Mouse (Mus musculus): ENCODE results near the gene Ahnak.

Ahnak gene

GRCm38 (mm10) chr19:8989066-8989566 is at the start of gene Ahnak:
TSS of gene Ahnak (plus strand) at chr19:8989284.
- DNase-seq (ENCODE audit: low read depth in 2 of 2, low spot score in 2 of 2), result no peak

- DNase-seq (ENCODE audit: low read depth in 2 of 2, low spot score in 2 of 2), result no peak
These were observed 48.5 kb upstream of the Ahnak start for GRCm38 (mm10) chr19:8940526-8941133.

GRCm38 (mm10) chr19:8941136-8941514 is 48.0 kb upstream of the Ahnak start:
- no peak for DNase-seq (ENCODE audit: low read depth in 2 of 2, low spot score in 2 of 2)

GRCm38 (mm10) chr19:8941515-8942217 is 47.4 kb upstream of the Ahnak start, which contains the start of gene Mta2:
TSS of gene Mta2 (plus strand) at chr19:8941875.
- peak; percentile 94 to 96 for DNase-seq (ENCODE audit: low read depth in 2 of 2, low spot score in 2 of 2)

- no peak for DNase-seq (ENCODE audit: low read depth in 2 of 2, low spot score in 2 of 2)
These were observed 46.7 kb upstream of the Ahnak start for GRCm38 (mm10) chr19:8942276-8942964.

GRCm38 (mm10) chr19:8943047-8943446 is 46.0 kb upstream of the Ahnak start:
- no peak for DNase-seq (ENCODE audit: low read depth in 2 of 2, low spot score in 2 of 2)

GRCm38 (mm10) chr19:8944062-8944461 is 45.0 kb upstream of the Ahnak start:
- DNase-seq (ENCODE audit: low read depth in 2 of 2, low spot score in 2 of 2), result no peak

- peak in 1 of 2 experiments; percentile 35 for DNase-seq (ENCODE audit: low read depth in 2 of 2, low spot score in 2 of 2)
These were observed 44.3 kb upstream of the Ahnak start for GRCm38 (mm10) chr19:8944750-8945149.

GRCm38 (mm10) chr19:8945251-8945650 is 43.8 kb upstream of the Ahnak start:
- no peak for DNase-seq (ENCODE audit: low read depth in 2 of 2, low spot score in 2 of 2)

GRCm38 (mm10) chr19:8946929-8947328 is 42.2 kb upstream of the Ahnak start:
- DNase-seq (ENCODE audit: low read depth in 2 of 2, low spot score in 2 of 2), result no peak

GRCm38 (mm10) chr19:8950190-8950589 is 38.9 kb upstream of the Ahnak start:
- no peak for DNase-seq (ENCODE audit: low read depth in 2 of 2, low spot score in 2 of 2)

- DNase-seq (ENCODE audit: low read depth in 2 of 2, low spot score in 2 of 2), result no peak
These were observed 36.8 kb upstream of the Ahnak start for GRCm38 (mm10) chr19:8952241-8952640.

GRCm38 (mm10) chr19:8953135-8954039 is 35.7 kb upstream of the Ahnak start, which contains the start of gene Tut1:
TSS of gene Tut1 (plus strand) at chr19:8953847.
- DNase-seq (ENCODE audit: low read depth in 2 of 2, low spot score in 2 of 2), result peak; percentile 89 to 90

GRCm38 (mm10) chr19:8954171-8954570 is 34.9 kb upstream of the Ahnak start:
- no peak for DNase-seq (ENCODE audit: low read depth in 2 of 2, low spot score in 2 of 2)

GRCm38 (mm10) chr19:8962256-8962655 is 26.8 kb upstream of the Ahnak start:
- DNase-seq (ENCODE audit: low read depth in 2 of 2, low spot score in 2 of 2), result no peak

GRCm38 (mm10) chr19:8965075-8965474 is 24.0 kb upstream of the Ahnak start:
- DNase-seq (ENCODE audit: low read depth in 2 of 2, low spot score in 2 of 2), result no peak

- no peak for DNase-seq (ENCODE audit: low read depth in 2 of 2, low spot score in 2 of 2)
These were observed 23.3 kb upstream of the Ahnak start for GRCm38 (mm10) chr19:8965771-8966170.

GRCm38 (mm10) chr19:8966198-8966589 is 22.9 kb upstream of the Ahnak start:
- DNase-seq (ENCODE audit: low read depth in 2 of 2, low spot score in 2 of 2), result no peak

GRCm38 (mm10) chr19:8966590-8967372 is 22.3 kb upstream of the Ahnak start, which contains the start of gene Eef1g:
TSS of gene Eef1g (plus strand) at chr19:8967041.
- DNase-seq (ENCODE audit: low read depth in 2 of 2, low spot score in 2 of 2), result peak; percentile 97 to 98

- DNase-seq (ENCODE audit: low read depth in 2 of 2, low spot score in 2 of 2), result no peak
These were observed 21.7 kb upstream of the Ahnak start for GRCm38 (mm10) chr19:8967373-8967743.
